Mouse (Mus musculus) mouse embryonic stem cell (cell line): ENCODE results near the gene Gm20906.
"Not testable (repeated sequence)": the region's sequence is repeated elsewhere in the genome, so short reads cannot be mapped to it uniquely, and the experiment has no call there.

Source experiments
- in situ Hi-C, 2 experiments: fragments of 300-500 bp; cut with MboI; formaldehyde crosslinking; loops; 1 replicate in 1 of 2; 3 replicates in 1 of 2; pipeline ENCODE4 v1.14.3; 2019 to 2020; ENCODE audit warnings: low sequenced_read_pairs in 2 of 2, low pct_unique_long_range_greater_than_20kb in 1 of 2, mixed read lengths in 1 of 2; ENCODE audit not compliant: unreplicated experiment in 1 of 2

Gene Gm20906

GRCm38 (mm10) chrY:87550666-87551065 is at the start of gene Gm20906:
TSS of gene Gm20906 (plus strand) at chrY:87550966.
- in situ Hi-C loops, result not testable (repeated sequence)
